Mouse (Mus musculus) heart, adult 8-10 months (tissue): ENCODE results near the gene Gm10718. TPM values are rescaled to one million over a fixed set of nuclear protein-coding genes. Genes with fewer than 3 reads are reported as not detected.
"Not testable (repeated sequence)": the region's sequence is repeated elsewhere in the genome, so short reads cannot be mapped to it uniquely, and the experiment has no call there.

ENCODE experiments used
- DNase-seq: peaks from one replicate; pipeline ENCODE4 v3.0.0; 2022; ENCODE audit warnings: low spot score
- microRNA-seq: library from miRNA; unstranded; fragments of <30 nt; microRNA quantifications from one replicate; pipeline ENCODE4 v1.2.0, GENCODE M21; 2022
- total RNA-seq, 4 experiments: library from RNA; stranded (reverse); gene quantifications; 2 replicates each; pipeline ENCODE4 v1.2.4; 2022

The Gm10718 gene
- total RNA-seq, 4 experiments from 2014 or later = 0.50 to 1.4 (median 1.1) TPM

DNA sequence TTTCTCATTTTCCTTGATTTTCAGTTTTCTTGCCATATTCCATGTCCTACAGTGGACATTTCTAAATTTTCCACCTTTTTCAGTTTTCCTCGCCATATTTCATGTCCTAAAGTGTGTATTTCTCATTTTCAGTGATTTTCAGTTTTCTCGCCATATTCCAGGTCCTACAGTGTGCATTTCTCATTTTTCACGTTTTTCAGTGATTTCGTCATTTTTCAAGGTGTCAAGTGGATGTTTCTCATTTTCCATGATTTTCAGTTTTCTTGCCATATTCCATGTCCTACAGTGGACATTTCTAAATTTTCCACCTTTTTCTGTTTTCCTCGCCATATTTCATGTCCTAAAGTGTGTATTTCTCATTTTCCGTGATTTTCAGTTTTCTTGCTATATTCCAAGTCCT is 2.3 kb downstream of the Gm10718 start:
- peak; percentile 84 for DNase-seq

- not testable (repeated sequence) for DNase-seq
Measured at GRCm38 (mm10) chr9:3026136-3026535, 2.8 kb downstream of the Gm10718 start.

GRCm38 (mm10) chr9:3026741-3027140 is 3.4 kb downstream of the Gm10718 start:
- not testable (repeated sequence) for DNase-seq

DNA sequence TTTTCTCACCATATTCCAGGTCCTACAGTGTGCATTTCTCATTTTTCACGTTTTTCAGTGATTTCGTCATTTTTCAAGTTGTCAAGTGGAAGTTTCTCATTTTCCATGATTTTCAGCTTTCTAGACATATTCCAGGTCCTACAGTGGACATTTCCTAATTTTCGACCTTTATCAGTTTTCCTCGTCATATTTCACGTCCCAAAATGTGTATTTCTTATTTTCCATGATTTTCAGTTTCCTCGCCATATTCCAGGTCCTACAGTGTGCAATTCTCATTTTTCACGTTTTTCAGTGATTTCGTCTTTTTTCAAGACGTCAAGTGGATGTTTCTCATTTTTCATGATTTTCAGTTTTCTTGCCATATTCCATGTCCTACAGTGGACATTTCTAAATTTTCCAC is 3.9 kb downstream of the Gm10718 start:
- not testable (repeated sequence) for DNase-seq

DNA sequence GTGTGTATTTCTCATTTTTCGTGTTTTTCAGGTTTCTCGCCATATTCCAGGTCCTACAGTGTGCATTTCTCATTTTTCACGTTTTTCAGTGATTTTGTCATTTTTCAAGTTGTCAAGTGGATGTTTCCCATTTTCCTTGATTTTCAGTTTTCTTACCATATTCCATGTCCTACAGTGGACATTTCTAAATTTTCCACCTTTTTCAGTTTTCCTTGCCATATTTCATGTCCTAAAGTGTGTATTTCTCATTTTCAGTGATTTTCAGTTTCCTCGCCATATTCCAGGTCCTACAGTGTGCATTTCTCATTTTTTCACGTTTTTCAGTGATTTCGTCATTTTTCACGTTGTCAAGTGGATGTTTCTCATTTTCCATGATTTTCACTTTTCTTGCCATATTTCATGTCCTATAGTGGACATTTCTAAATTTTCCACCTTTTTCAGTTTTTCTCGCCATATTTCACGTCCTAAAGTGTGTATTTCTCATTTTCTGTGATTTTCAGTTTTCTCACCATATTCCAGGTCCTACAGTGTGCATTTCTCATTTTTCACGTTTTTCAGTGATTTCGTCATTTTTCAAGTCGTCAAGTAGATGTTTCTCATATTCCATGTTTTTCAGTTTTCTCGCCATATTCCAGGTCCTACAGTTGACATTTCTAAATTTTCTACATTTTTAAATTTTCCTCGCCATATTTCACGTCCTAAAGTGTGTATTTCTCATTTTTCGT is 6.1 kb downstream of the Gm10718 start:
- peak; percentile 61 for DNase-seq

GRCm38 (mm10) chr9:3030677-3031318 is 7.5 kb downstream of the Gm10718 start:
- not testable (repeated sequence) for DNase-seq

DNA sequence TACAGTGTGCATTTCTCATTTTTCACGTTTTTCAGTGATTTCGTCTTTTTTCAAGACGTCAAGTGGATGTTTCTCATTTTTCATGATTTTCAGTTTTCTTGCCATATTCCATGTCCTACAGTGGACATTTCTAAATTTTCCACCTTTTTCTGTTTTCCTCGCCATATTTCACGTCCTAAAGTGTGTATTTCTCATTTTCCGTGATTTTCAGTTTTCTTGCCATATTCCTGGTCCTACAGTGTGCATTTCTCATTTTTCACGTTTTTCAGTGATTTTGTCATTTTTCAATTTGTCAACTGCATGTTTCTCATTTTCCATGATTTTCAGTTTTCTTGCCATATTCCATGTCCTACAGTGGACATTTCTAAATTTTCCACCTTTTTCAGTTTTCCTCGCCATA is 11.0 kb downstream of the Gm10718 start, which contains the start of gene Gm17535:
TSS of gene Gm17535 (plus strand) at position 301 of the 400 bp plus-strand sequence.
- not testable (repeated sequence) for DNase-seq

- not testable (repeated sequence) for DNase-seq
Measured at GRCm38 (mm10) chr9:3036577-3036976, 13.2 kb downstream of the Gm10718 start, which contains the start of gene Gm10715. Gene Gm10715, plus strand, starts transcription at chr9:3036877.

GRCm38 (mm10) chr9:3038161-3038560 is 14.8 kb downstream of the Gm10718 start:
- not testable (repeated sequence) for DNase-seq

Small RNAs within 50 kb of the gene (microRNA-seq; reads per million reads assigned to microRNA genes)
- not detected for gene Mir101c

Other genes with a start within 250 kb of the Gm10718 start
- gene Gm10722, start 22.6 kb upstream of the Gm10718 start, total RNA-seq = not detected
- not detected for gene Gm11168, start 20.2 kb upstream of the Gm10718 start, total RNA-seq
- under 1 TPM; 0.43 to 0.90 (median 0.58) TPM for gene Gm10721, start 10.4 kb upstream of the Gm10718 start, total RNA-seq
- gene Gm10720, start 7.9 kb upstream of the Gm10718 start, total RNA-seq = not detected
- gene Gm10719, start 6.1 kb upstream of the Gm10718 start, total RNA-seq = under 1 TPM in 2 of 4 experiments, not detected in 2; 0.47 to 0.52 TPM
- under 1 TPM in 1 of 4 experiments, not detected in 3; 0.57 TPM for gene Gm10717, start 1.9 kb downstream of the Gm10718 start, total RNA-seq
- gene Gm17535, start 11.1 kb downstream of the Gm10718 start, total RNA-seq = not detected
- gene Gm10715, start 13.3 kb downstream of the Gm10718 start, total RNA-seq = not detected